Mouse (Mus musculus) ES-Bruce4 (cell line): ENCODE results near the gene Uhrf1.

ENCODE experiments used
- CTCF ChIP-seq: IDR thresholded peaks from one replicate; pipeline ENCODE4 v1.8.1; 2011; ENCODE audit warnings: low read depth, low read length
- EP300 ChIP-seq: IDR thresholded peaks from 2 replicates; pipeline ENCODE4 v1.6.1; 2011; ENCODE audit warnings: low read depth, low read length; ENCODE audit not compliant: insufficient read depth

- no peak for TF ChIP-seq CTCF
- TF ChIP-seq EP300 = no peak
Observed at GRCm38 (mm10) chr17:56259301-56260037, 43.7 kb upstream of the Uhrf1 start.
